Mouse (Mus musculus) layer of hippocampus, postnatal 10 days (tissue): ENCODE measurements at regions not wholly inside any gene's neighbourhood (a gene's known extent, or its start where the extent isn't known, plus 50 kb on each side); places are given as distances from the start of the nearest gene placed in this dataset.
A peak's percentile ranks its signal among the peaks of the same experiment; 100 is the strongest.

ENCODE experiments used
- DNase-seq, 2 experiments: peaks; one replicate each; pipeline ENCODE4 v3.0.0; 2021; ENCODE audit warnings: low spot score in 2 of 2
- microRNA-seq, 2 experiments: library from miRNA; unstranded; fragments of <30 nt; microRNA quantifications; one replicate each; pipeline ENCODE4 v1.2.0; 2021

DNA sequence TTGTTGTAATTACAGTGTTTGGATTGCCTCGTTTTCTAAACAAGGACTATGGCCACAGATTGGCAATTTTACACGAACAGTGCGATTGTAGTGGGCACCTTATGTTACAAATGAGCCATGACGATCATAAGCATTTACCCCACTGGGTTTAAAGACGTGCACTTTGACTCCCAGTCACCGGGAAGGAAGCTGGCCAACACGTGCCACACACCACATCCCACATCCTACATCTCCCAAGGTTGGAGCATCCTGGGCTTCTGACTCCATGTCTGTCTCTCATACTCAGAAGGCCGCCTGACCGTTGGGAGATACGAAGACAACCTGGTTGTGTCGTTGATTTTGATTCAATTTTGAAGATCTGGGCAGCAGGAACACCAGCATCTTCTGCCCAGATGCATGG is 159.8 kb upstream of the Tshz3 start:
- DNase-seq = no peak

GRCm38 (mm10) chr7:36548007-36548406 is 149.9 kb upstream of the Tshz3 start:
- no peak for DNase-seq

- DNase-seq = no peak
These were observed 149.5 kb upstream of the Tshz3 start for GRCm38 (mm10) chr7:36548440-36548839.

GRCm38 (mm10) chr7:36571061-36571460 is 126.9 kb upstream of the Tshz3 start:
- DNase-seq = no peak

DNA sequence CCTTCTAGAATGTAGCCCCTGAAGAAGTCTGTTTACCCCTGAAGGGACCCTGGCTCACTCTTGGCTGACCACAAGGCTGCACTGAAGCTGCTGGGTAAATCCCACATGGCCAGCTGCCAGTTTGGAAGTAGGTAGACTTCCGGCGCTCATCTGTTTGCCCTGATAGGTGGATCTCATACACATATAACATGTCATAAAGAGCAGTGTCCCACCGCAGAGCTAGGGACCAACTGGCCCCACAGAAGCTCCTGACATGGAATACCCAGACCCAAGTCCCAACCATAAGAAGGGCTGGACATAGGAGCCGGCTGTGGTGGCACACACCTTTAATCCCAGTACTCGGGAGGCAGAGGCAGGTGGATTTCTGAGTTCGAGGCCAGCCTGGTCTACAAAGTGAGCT is 115.8 kb upstream of the Tshz3 start:
- no peak for DNase-seq

GRCm38 (mm10) chr7:36585014-36585413 is 112.9 kb upstream of the Tshz3 start:
- DNase-seq = no peak

- no peak for DNase-seq
These were observed 106.4 kb upstream of the Tshz3 start for GRCm38 (mm10) chr7:36591496-36591895.

DNA sequence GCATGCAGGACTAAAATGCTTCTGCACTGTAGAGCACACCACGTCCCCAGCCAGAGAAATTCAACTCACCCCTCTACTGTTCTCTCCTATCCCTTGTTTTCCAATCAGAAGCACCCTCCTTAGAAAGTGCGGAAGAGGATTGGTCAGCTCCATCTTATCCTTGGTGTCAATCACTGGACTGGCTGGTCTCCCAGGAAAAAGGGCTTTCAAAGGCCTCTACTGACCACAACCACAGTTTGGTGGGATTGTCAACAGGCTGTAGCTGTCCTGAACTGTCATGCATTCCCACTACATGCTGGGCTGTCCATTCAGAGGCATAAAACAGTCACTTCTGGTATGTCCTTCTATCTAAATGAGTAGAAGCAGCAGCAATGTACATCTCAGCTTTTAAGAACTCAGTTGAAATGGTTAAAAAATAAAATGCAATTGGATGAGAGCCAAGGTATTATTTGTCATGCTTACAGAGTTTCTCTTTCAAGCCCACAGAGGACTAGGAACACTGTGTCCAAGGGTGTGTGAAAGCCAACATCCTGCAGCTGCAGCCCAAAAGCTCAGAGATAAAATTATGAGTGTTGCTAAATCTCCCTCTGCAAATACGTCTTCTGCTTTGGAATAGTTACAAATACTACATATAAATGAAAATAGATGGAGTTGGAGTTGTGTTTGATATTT is 101.2 kb upstream of the Tshz3 start:
- no peak for DNase-seq

- DNase-seq = peak in 1 of 2 experiments; percentile 16
These were observed 92.8 kb upstream of the Tshz3 start for GRCm38 (mm10) chr7:36605026-36605698.

DNA sequence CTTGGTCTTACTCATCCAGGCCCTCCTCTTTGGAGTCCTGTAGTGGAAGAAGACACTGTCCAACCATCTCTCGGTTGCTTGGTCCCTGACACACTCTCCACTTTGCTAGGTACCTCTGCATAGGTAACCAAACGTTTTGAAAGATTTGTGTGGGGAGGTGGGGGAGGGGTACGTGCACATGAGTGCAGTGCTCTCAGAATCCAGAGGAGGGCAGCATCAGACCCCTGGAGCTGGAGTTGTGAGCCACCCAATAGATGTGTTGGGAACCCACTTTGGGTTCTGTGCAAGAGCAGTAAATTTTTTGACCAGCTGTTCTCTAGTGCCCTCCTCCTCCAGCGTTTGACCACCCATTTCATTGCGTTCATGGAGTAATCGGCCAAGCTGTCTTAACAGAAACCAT is 77.7 kb upstream of the Tshz3 start:
- no peak for DNase-seq

- no peak for DNase-seq
These were observed 53.7 kb upstream of the Tshz3 start for GRCm38 (mm10) chr7:36644252-36644651.

Small RNA genes in the stretch of these regions (microRNA-seq; reads per million reads assigned to microRNA genes)
- gene Gm25247 = 0 reads per million in 2 experiments
